Mouse (Mus musculus) v-Abl transformed pro-B cells (cell line): ENCODE measurements around the gene Selenoi.

Source experiments
- in situ Hi-C, 2 experiments: fragments of 400-800 bp; cut with MboI; formaldehyde crosslinking; loops; one replicate each; pipeline ENCODE4 v1.15.1; 2025; ENCODE audit not compliant: unreplicated experiment in 2 of 2

Gene Selenoi

DNA sequence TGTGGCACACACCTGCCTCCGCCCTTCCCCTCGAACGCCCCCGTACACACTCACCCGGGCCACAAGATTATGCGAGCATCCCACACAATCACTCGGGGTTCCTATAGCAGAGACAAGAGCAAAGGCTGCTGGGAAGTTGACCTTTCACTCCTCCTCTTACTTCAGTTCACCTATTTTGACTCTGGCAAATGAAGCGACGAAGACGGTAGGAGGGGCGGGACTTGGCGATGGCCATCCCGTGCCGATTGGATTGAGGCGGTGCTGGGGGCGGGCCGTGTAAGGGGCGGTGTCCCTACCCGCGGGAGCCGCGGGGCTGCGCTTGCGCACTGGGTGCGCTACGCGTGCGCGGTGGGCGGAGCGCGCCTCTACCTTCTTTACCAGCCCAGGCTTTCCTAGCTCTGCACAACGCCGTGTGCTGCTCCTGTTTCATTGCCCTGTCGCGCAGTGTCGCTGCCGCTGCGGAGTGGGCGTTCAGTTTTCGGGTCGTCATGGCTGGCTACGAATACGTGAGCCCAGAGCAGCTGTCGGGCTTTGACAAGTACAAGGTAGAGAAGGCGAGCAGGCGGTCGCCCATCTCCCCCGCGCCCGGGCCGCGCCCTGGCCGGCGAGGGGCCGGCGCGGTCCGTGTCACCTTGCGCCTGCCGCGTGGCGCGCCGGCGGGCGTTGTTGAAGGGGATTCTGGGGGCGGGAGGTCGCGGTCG lies at the start of gene Selenoi:
Selenoi (plus strand) TSS at position 311 of the 701 bp plus-strand sequence.
- in situ Hi-C loops: loop anchor here in 1 of 2 experiments (10.0 kb wide), 1 partner anchor 412 kb away; the partner anchor contains the start of gene Slc35f6

DNA sequence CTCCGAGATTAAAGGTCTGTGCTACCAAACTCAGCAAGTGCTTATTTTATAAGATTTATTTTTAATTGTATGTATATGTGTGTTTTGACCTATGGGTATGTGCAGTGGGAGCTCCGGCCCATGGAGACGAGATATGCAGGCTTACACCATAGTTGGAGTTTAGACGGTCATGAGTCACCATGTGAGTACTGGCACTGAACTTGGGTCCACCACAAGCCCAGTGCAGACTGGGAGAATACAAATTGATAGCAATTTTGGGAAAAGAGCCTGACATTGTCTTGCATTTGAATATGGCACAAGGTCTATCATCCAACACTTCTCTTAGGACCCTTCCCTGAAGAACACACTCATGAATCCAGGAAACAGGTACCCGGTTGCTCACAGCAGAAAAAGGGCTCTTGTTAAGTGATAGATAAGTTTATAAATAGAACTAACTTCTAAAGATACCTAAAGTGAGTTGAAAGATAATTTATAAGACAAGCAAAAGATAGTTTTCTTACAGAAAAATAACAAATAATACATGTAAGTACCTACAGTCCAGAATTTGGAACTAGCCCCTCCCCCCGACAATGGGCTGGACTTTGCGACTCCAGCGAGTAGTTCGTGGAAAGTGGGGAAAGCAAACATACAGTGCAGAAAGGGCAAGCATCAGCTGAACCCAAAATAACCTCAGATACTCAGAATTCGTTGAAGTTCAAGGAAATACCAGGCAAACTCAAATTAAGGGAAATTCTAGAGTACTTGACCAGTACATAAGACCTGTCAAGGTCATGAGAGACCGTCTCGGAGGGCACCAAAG lies 44.5 kb upstream of the Selenoi start:
- in situ Hi-C loops: no loop called here

DNA sequence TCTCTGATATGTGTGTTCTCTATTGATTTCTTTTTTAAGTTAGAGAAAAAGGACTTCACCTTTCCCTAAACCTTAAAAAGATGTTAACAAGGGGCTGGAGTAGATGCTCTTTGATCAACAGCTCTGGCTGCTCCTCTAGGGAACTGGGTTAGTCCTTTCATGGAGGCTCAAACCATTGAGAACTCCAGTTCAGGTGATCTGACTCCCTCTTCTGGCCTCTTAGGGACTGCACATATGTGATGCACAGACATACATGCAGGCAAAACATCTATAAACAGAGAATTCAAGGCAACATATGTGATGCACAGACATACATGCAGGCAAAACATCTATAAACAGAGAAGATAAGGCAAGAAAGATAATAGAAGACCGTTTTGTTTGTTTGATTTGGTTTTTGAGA lies 39.9 kb upstream of the Selenoi start:
- in situ Hi-C loops: no loop called here

DNA sequence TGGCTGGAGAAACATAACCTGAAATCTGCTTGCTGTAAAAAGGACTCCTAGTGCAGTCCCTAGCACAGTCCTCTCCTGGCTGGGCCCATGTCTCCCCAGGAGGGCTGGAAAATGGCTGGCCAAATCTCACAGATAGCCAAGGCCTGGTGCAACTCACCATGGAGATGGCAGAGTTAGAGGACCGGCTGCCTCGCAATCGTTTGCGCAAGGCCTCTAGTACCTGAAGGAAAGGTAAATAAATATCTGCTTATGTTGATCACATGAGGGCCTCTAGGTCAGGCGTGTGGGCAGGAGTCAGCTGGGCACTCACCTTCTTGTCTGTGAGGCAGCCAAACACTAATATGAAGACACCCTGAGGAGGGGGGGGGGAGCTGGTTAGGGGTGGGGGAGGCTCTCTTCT lies 37.0 kb upstream of the Selenoi start:
- in situ Hi-C loops: no loop called here

GRCm38 (mm10) chr5:30198257-30198656 lies 34.1 kb upstream of the Selenoi start:
- in situ Hi-C loops: no loop called here

DNA sequence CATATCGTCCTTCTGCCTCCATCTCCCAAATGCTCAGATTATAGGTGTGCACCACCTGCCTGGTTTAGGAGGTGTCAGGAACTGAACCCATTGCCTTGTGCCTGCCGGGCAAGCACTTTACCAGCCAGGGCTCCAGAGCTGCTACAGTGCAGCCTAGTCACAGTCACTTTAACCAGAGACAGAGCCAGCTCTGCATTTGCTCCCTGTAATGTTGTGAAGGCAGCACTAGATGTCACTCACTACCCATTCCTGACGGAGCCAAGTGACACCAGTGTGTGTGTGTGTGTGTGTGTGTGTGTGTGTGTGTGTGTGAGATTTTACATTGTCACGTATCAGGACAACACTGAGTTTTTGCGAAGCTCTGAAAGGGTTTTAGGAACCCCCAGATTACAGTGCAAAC lies 30.9 kb upstream of the Selenoi start:
- in situ Hi-C loops: no loop called here

DNA sequence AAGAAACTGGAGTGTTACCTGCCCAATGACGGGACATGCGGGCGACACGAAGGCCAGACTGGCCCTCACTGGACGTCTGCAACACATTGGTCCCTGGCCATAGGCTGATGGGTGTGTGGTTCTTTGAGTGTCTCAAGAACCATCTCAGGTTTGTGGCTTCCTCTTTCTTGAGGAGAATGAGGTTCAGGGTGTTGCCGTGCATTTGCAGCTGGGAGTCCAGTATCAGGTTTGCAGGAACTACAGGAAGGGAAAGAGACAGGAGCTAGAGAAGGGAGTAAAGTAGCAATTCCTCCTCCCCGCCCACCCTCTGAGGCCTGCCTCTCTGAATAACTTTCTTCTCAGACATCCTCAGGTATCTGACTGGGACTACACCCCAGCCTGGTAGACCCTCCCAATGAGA lies 30.2 kb upstream of the Selenoi start:
- in situ Hi-C loops: no loop called here

- in situ Hi-C loops: no loop called here
Measured at GRCm38 (mm10) chr5:30203216-30203885, 29.0 kb upstream of the Selenoi start.

- in situ Hi-C loops: no loop called here
Measured at GRCm38 (mm10) chr5:30204441-30204840, 27.9 kb upstream of the Selenoi start.

DNA sequence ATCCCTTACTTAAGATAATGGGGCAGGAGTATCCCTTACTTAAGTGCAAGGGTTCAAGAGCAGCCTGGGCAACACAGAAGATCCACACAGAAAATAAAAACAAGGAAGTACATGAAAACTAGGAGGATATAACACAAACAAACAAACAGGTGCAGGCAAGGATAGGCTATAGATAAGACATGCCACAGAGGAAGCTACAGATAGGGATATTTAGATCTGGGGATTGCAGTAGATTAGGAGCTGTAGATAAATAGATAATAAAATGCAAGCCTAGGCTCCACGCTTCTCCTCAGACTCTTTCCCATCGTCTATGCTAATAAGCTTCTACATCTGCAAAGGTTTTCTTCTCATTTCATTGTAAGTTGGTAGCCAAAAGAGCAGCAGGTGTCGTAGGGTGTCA lies 27.3 kb upstream of the Selenoi start:
- in situ Hi-C loops: loop anchor here in 1 of 2 experiments (5.0 kb wide), 1 partner anchor 818 kb away; no protein-coding TSS in a partner anchor

DNA sequence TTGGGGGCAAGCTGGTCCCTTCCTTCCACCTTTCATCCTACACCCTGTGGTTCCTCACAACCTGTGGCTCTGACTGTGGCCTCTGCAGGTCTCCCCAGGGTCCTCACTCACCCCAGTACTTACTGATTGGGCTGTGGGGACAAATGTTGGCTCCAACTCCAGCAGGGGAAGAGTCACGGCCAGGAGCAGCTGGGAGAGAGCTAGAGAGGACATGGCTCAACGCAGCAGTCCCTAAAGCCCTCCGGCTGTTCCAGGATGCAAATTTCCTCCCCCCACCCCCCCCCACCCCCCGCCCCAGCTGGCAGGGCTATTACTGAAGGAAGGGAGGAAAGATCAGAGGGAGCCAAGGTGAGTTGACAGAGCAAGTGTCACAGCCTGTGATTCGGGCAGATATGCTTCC lies 26.9 kb upstream of the Selenoi start, which contains the start of gene Adgrf3:
Adgrf3 (minus strand) TSS at position 230 of the 400 bp plus-strand sequence.
- in situ Hi-C loops: loop anchor here in 1 of 2 experiments (5.0 kb wide), 1 partner anchor 818 kb away; no protein-coding TSS in a partner anchor

GRCm38 (mm10) chr5:30207276-30207675 lies 25.1 kb upstream of the Selenoi start:
- in situ Hi-C loops: loop anchor here in 1 of 2 experiments (5.0 kb wide), 1 partner anchor 820 kb away; no protein-coding TSS in a partner anchor

- in situ Hi-C loops: loop anchor here (5.0 to 10.0 kb wide), 3 partner anchors 272 to 434 kb away; partner anchors contain the start of gene Slc35f6 (in 1 of the 2)
Measured at GRCm38 (mm10) chr5:30210758-30211157, 21.6 kb upstream of the Selenoi start.

- in situ Hi-C loops: loop anchor here (5.0 to 10.0 kb wide), 3 partner anchors 267 to 430 kb away; partner anchors contain the start of gene Slc35f6 (in 1 of the 2)
Measured at GRCm38 (mm10) chr5:30214889-30215288, 17.5 kb upstream of the Selenoi start.

DNA sequence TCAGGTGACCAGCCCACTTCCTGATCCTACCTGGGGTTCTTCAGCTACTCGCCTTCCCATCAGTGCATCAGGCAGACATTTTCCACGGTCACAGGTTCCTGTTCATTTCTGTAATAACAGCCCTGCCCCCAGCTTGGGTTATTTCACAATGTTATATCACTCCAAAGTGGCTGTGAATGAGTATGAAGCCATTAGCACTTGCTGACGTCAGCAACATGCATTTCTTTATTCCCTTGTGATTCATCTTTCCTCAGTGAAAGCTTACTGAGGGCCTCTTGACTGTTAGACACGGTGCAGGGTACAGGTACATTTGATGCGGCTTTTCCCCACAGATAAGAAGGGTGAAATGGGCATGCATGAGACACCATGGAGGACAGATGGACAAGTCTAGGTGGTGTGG lies 16.4 kb upstream of the Selenoi start:
- in situ Hi-C loops: loop anchor here (10.0 kb wide), 2 partner anchors 419 to 429 kb away; partner anchors contain the start of gene Slc35f6 (in 1 of the 2)

GRCm38 (mm10) chr5:30219715-30220114 lies 12.7 kb upstream of the Selenoi start:
- in situ Hi-C loops: loop anchor here (10.0 kb wide), 2 partner anchors 415 to 425 kb away; partner anchors contain the start of gene Slc35f6 (in 1 of the 2)

DNA sequence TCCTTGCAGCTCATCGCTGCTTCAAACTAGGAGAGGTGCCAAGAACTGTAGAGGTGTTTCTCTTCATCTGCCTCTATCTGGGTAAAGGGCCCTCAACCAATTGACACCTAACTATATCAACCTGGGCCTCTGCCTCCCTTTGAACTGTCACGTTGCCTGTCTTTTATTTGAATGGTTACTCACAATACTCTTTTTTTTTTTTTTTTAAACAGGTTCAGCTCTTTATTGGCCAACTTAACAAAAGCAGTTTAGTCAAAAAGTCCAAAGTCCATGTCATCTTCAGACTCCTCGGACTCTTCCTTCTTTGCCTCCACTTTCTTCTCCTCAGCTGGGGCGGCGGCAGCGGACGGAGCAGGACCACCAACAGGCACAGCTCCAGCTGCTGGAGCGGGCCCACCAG lies 11.7 kb upstream of the Selenoi start:
- in situ Hi-C loops: no loop called here

DNA sequence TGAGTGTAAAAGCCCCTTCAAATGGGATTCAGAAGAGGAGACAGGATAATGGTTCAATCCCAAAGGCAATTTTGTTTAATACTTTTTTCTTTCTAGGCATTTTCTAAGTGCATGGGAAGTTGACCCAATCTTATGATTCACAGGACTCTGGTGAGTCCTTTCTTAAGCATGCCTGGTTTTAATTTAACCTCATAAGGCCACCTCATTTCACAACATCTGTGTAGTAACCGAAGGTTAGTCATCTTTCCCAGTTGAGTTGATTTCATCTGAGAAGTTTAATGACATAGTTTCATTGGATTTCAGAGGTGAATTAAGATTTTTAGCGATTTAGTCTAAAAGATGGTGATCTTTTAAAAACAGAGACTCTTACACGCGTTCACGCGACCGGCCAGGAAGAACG lies 9.7 kb upstream of the Selenoi start:
- in situ Hi-C loops: no loop called here

GRCm38 (mm10) chr5:30230901-30231300 lies 1.5 kb upstream of the Selenoi start:
- in situ Hi-C loops: loop anchor here in 1 of 2 experiments (10.0 kb wide), 1 partner anchor 414 kb away; the partner anchor contains the start of gene Slc35f6

GRCm38 (mm10) chr5:30231891-30232270 lies 500 bp upstream of the Selenoi start:
- in situ Hi-C loops: loop anchor here in 1 of 2 experiments (10.0 kb wide), 1 partner anchor 413 kb away; the partner anchor contains the start of gene Slc35f6
